Mouse (Mus musculus) gastrocnemius, postnatal 10 days (tissue): ENCODE data around the gene Ckmt1. TPM values are rescaled to one million over a fixed set of nuclear protein-coding genes. Genes with fewer than 3 reads are reported as not detected.
A peak's percentile ranks its signal among the peaks of the same experiment; 100 is the strongest.
"Not testable (repeated sequence)": the region's sequence is repeated elsewhere in the genome, so short reads cannot be mapped to it uniquely, and the experiment has no call there.

Source experiments
- DNase-seq: peaks from one replicate; pipeline ENCODE4 v3.0.0; 2021; ENCODE audit warnings: mixed read lengths
- long read RNA-seq, 2 experiments: library from polyadenylated mRNA; stranded (forward); transcript quantifications; one replicate each; pipeline ENCODE4 v2.0.0; 2021
- total RNA-seq, 2 experiments: library from RNA; stranded (reverse); gene quantifications; 2 replicates each; pipeline ENCODE4 v1.2.3; 2021

The Ckmt1 gene
- under 1 TPM; 0.47 to 0.72 TPM for total RNA-seq
- long read RNA-seq, experiment 1, partial matches to known transcripts = 0 of 1 reads
- long read RNA-seq, experiment 1, other reads (novel, unspliced or antisense) = 0 of 1 reads
- long read RNA-seq, experiment 2 = 0 reads

- DNase-seq = no peak
These were observed at the start of gene Ckmt1 for GRCm38 (mm10) chr2:121357494-121357893. Ckmt1 (plus strand) TSS chr2:121357714.

GRCm38 (mm10) chr2:121308997-121309416, 48.5 kb upstream of the Ckmt1 start:
- no peak for DNase-seq

- no peak for DNase-seq
These were observed 41.2 kb upstream of the Ckmt1 start for GRCm38 (mm10) chr2:121316278-121316677.

- no peak for DNase-seq
These were observed 34.5 kb upstream of the Ckmt1 start for GRCm38 (mm10) chr2:121323041-121323440.

- no peak for DNase-seq
These were observed 33.6 kb upstream of the Ckmt1 start for GRCm38 (mm10) chr2:121323693-121324470.

GRCm38 (mm10) chr2:121329492-121329891, 28.0 kb upstream of the Ckmt1 start:
- no peak for DNase-seq

GRCm38 (mm10) chr2:121339057-121339456, 18.5 kb upstream of the Ckmt1 start:
- no peak for DNase-seq

- no peak for DNase-seq
These were observed 4.4 kb upstream of the Ckmt1 start for GRCm38 (mm10) chr2:121353156-121353555.

GRCm38 (mm10) chr2:121354378-121354777, 3.1 kb upstream of the Ckmt1 start:
- no peak for DNase-seq

GRCm38 (mm10) chr2:121354820-121355592, 2.5 kb upstream of the Ckmt1 start, which contains the start of gene Ppip5k1:
Ppip5k1 (minus strand) TSS chr2:121355396.
- DNase-seq = peak; percentile 96

- no peak for DNase-seq
These were observed 447 bp downstream of the Ckmt1 start for GRCm38 (mm10) chr2:121357961-121358360.

GRCm38 (mm10) chr2:121358381-121358780, 867 bp downstream of the Ckmt1 start:
- no peak for DNase-seq

GRCm38 (mm10) chr2:121359461-121359860, 1.9 kb downstream of the Ckmt1 start:
- no peak for DNase-seq

- DNase-seq = no peak
These were observed 6.1 kb downstream of the Ckmt1 start for GRCm38 (mm10) chr2:121363656-121364055.

- no peak for DNase-seq
These were observed 11.3 kb downstream of the Ckmt1 start for GRCm38 (mm10) chr2:121368831-121369230.

GRCm38 (mm10) chr2:121370921-121371320, 13.4 kb downstream of the Ckmt1 start:
- DNase-seq = no peak

- no peak for DNase-seq
These were observed 14.8 kb downstream of the Ckmt1 start for GRCm38 (mm10) chr2:121372266-121372665.

GRCm38 (mm10) chr2:121374766-121375165, 17.3 kb downstream of the Ckmt1 start:
- no peak for DNase-seq

- DNase-seq = not testable (repeated sequence)
These were observed 29.6 kb downstream of the Ckmt1 start, which contains the start of gene Strc for GRCm38 (mm10) chr2:121386961-121387575. Strc (minus strand) TSS chr2:121387168.

GRCm38 (mm10) chr2:121396624-121397023, 39.1 kb downstream of the Ckmt1 start:
- DNase-seq = peak; percentile 89

GRCm38 (mm10) chr2:121403296-121403695, 45.8 kb downstream of the Ckmt1 start:
- DNase-seq = no peak

- DNase-seq = peak; percentile 17
These were observed 50.6 kb downstream of the Ckmt1 start for GRCm38 (mm10) chr2:121408160-121408559.
